Mouse (Mus musculus) heart, postnatal 0 days (tissue): ENCODE results near the gene Gm28374. TPM values are rescaled to one million over a fixed set of nuclear protein-coding genes. Genes with fewer than 3 reads are reported as not detected.

ENCODE experiments used
- ATAC-seq: fragments of 200-750 bp; cut with Nextera tagmentation; 2 replicates; pipeline ENCODE4 v1.8.0; 2017; ENCODE audit warnings: low read depth, moderate number of reproducible peaks, moderate library complexity; ENCODE audit not compliant: insufficient read depth
- DNase-seq: peaks from one replicate; pipeline ENCODE4 v3.0.0-alpha.2; 2016; ENCODE audit warnings: low spot score
- H3K27ac ChIP-seq: fragments of 300-500 bp; sonication (generic); 2 replicates; pipeline ENCODE4 v1.5.1; 2014; ENCODE audit warnings: low read depth, mild to moderate bottlenecking
- H3K27me3 ChIP-seq: fragments of 300-500 bp; sonication (generic); 2 replicates; pipeline ENCODE4 v1.6.1; 2014; ENCODE audit warnings: low read length, mixed read lengths; ENCODE audit not compliant: control insufficient read depth, insufficient read depth
- H3K36me3 ChIP-seq: fragments of 300-500 bp; sonication (generic); replicated peaks from 2 replicates; pipeline ENCODE4 v1.6.1; 2014; ENCODE audit warnings: low read length, mixed read lengths; ENCODE audit not compliant: control insufficient read depth, insufficient read depth
- H3K4me1 ChIP-seq: fragments of 300-500 bp; sonication (generic); 2 replicates; pipeline ENCODE4 v1.6.1; 2014; ENCODE audit warnings: antibody characterized with exemption; ENCODE audit not compliant: control insufficient read depth, insufficient read depth
- H3K4me2 ChIP-seq: fragments of 300-500 bp; sonication (generic); 2 replicates; pipeline ENCODE4 v1.6.1; 2014; ENCODE audit warnings: low read depth, mild to moderate bottlenecking, low read length, moderate library complexity
- H3K4me3 ChIP-seq: fragments of 300-500 bp; sonication (generic); 2 replicates; pipeline ENCODE4 v1.5.1; 2014; ENCODE audit warnings: low read depth, low read length
- H3K9ac ChIP-seq: fragments of 300-500 bp; sonication (generic); replicated peaks from 2 replicates; pipeline ENCODE4 v1.6.1; 2014; ENCODE audit warnings: low read depth, low read length, mixed read lengths
- H3K9me3 ChIP-seq: fragments of 300-500 bp; sonication (generic); replicated peaks from 2 replicates; pipeline ENCODE4 v1.6.1; 2016; ENCODE audit warnings: low read length; ENCODE audit not compliant: control insufficient read depth
- CTCF ChIP-seq: IDR thresholded peaks from 2 replicates; pipeline ENCODE4 v1.5.1; 2016; ENCODE audit warnings: antibody characterized with exemption, control low read depth, low read depth
- EP300 ChIP-seq: IDR thresholded peaks from 2 replicates; pipeline ENCODE4 v1.6.1; 2016; ENCODE audit warnings: antibody characterized with exemption, low read depth
- WGBS: fragments of 180-500 bp; shearing (Covaris S2); extraction: QIAGEN DNeasy Blood & Tissue Kit; methylation state at CpG from one replicate; pipeline ENCODE4 v1.1.7; 2014; 5-methylcytosine and 5-hydroxymethylcytosine counted together
- polyA plus RNA-seq: library from polyadenylated mRNA; unstranded; fragments of >200 nt; fragmentation: Nextera tagmentation; extraction: Ambion mirVana; gene quantifications from 2 replicates; pipeline ENCODE4 v1.2.1, GENCODE M21; 2015
- total RNA-seq: library from RNA; depleted of rRNA; stranded (reverse); fragments of >200 nt; gene quantifications from 2 replicates; pipeline ENCODE4 v1.2.3, GENCODE M21; 2014; ENCODE audit warnings: low replicate concordance

Gene Gm28374
- total and polyA plus RNA-seq, 2 experiments from 2014 or later = 0.72 TPM; not detected in 1

DNA sequence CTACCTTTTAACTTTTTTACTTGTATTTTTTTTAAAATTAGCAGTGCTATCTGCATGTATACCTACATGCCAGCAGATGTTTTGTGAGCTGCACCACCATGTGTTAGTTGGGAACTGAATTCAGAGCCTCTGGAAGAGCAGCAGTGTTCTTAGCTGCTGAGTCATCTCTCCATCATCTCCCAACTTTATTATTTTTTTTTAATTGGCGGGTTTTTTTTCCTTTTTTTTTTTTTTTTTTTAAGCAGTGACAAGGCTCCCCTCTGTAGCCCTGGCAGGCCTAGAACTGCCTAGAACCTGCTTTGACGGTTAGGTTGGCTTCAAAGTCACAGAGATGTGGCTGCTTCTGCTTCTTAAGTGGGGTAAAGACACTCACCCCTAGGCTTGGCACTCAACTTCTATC, 42.8 kb upstream of the Gm28374 start:
- H3K9me3 ChIP-seq = no peaks in the 10 kb centered on the region

DNA sequence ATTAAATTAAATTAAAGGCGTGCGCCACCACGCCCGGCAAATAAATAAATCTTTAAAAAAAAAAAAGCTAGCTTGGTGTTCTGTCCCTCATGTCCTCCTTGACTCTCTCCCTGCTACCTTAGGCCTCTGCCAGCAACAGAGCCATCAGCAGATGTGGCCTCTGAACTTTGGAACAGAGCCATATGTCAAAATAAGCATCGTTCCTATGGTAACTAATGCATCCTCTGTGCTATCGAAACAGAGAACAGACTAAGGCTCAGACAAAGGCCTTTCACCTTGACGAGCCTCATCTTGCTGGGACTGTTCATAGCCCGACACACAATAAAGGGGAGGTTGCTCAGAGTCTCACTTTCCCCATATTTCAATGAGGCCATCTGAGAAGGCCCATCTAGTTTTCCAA, 41.3 kb upstream of the Gm28374 start:
- ATAC-seq (no peak), DNase-seq (no peak)
- WGBS = 75% methylated on average over 8 of the region's 8 CpGs
- Histone ChIP-seq H3K27me3 (no peaks in the 10 kb centered on the region), H3K4me1 (no peaks in the 10 kb centered on the region; the same call in 1 of the 2 replicates), H3K4me2 (no peak overlapping the region), H3K36me3 (0 out of 2 replicates have a peak, but pooled peaks cover 4% of the 10 kb centered on the region), H3K9ac (no peak overlapping the region), H3K9me3 (no peaks in the 10 kb centered on the region), H3K27ac (no peak overlapping the region), H3K4me3 (no peak overlapping the region)
- TF ChIP-seq CTCF = no peak

More for the DNA sequence above, 42.8 kb upstream of the Gm28374 start:
- WGBS = 70% methylated on average over 2 of the region's 2 CpGs
- no peak overlapping the region for H3K4me2 ChIP-seq
- no peak overlapping the region for H3K27ac ChIP-seq
- no peak overlapping the region for H3K9ac ChIP-seq
- TF ChIP-seq CTCF = no peak
- TF ChIP-seq EP300 = no peak
- DNase-seq (no peak), ATAC-seq (no peak)
- 0 out of 2 replicates have a peak, but pooled peaks cover 4% of the 10 kb centered on the region for H3K36me3 ChIP-seq
- no peaks in the 10 kb centered on the region; the same call in 1 of the 2 replicates for H3K4me1 ChIP-seq
- no peaks in the 10 kb centered on the region for H3K27me3 ChIP-seq
- no peak overlapping the region for H3K4me3 ChIP-seq

DNA sequence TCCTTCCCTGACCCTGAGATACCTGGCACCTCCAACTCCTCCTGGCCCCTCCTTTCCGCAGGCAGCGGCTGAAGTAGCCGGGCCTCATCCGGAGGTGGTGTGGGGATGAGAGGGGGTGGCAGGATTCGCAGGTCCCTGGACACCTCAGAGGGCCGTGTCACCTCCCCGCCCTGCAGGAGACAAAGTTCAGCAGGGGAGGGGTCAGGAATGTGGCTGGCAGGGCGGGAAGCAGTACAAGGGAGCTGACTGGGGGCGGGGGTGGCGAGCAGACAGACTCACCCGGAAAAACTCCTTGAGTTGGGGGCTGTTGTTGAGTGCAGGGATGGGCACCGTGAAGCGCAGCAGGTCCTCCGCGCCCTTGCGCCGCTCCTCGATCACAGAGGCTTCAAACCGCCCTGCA, 39.7 kb upstream of the Gm28374 start:
- Histone ChIP-seq H3K4me2 (no peak overlapping the region), H3K9ac (no peak overlapping the region), H3K4me3 (no peak overlapping the region), H3K9me3 (no peaks in the 10 kb centered on the region), H3K27me3 (no peaks in the 10 kb centered on the region), H3K4me1 (peaks cover 7% of the 10 kb centered on the region), H3K36me3 (0 out of 2 replicates have a peak, but pooled peaks cover 4% of the 10 kb centered on the region), H3K27ac (no peak overlapping the region)
- 38% methylated on average over 19 of the region's 19 CpGs for WGBS
- TF ChIP-seq EP300 (no peak), CTCF (no peak)
- no peak for ATAC-seq
- DNase-seq = no peak

DNA sequence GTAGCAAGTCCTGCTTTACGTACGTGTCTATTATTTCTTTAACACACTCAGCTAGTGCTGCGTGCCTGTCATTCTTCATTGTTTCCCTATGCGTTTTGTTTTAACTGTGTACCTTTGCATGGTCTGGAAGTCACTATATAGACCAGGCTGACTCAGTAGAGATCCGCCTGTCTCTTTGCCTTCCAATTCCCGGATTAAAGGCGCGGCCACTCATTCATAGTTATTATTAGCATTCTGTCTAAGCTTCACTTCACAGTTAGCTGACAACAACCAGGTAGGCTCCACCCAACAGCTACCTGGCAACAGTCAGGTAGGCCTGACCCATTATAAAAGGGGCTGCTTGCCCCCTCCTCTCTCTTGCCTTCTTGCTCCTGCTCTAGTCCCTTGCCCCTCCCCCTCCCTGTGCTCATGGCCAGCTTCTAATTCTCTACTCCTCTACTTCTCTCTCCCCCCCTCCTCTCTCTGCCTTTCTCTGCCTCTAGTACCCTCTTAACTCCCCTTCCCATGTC, 36.7 kb upstream of the Gm28374 start:
- ATAC-seq (peak; percentile 1; the same call in 1 of the 2 replicates), DNase-seq (no peak)
- 2% methylated on average over 8 of the region's 8 CpGs for WGBS
- Histone ChIP-seq H3K9ac (peak overlapping the region; percentile 79), H3K9me3 (no peaks in the 10 kb centered on the region), H3K4me3 (peak overlapping the region; percentile 64), H3K27ac (peak overlapping the region; percentile 92), H3K4me1 (peaks cover 11% of the 10 kb centered on the region), H3K36me3 (peaks cover 24% of the 10 kb centered on the region), H3K4me2 (peak overlapping the region; percentile 98), H3K27me3 (no peaks in the 10 kb centered on the region)
- TF ChIP-seq EP300 = no peak

DNA sequence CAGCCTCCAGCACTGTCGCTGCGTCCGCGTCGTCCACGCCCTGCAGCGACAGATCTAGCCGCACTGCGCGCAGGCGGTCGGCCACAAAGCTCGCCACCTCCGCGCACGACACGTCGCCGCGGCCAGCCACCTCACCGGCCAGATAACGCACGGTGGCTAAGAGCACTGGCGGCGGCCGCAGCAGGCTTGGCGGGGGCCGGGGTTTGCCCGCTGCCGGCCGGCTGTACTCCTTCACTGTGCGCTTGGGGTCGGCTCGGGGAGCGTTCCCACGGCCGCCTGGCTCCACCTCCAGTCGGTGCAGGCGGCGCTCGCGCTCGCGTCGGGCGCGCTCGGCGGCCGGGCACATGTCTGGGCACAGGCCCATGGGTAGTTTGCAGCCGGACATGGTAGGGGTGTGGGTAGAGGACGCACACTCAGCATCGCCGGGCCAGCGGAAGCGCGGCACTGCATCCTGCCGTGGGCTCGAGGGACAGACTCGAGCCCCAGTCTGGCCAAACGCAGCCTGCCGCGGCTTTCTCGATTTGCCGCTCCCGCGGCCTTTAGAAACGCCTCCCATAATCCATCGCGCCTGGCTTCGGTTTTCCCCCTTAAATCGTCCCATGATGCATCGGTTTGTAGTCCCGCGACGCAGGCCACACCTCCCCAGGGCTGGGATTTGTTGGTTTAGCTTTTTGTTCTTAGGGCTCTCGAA, 36.1 kb upstream of the Gm28374 start, which contains the start of gene Sac3d1:
Sac3d1 (minus strand) TSS at position 665 of the 691 bp plus-strand sequence.
- Histone ChIP-seq H3K4me3 (peak within 1 kb of the TSS; percentile 64), H3K36me3 (peaks cover 24% of the 10 kb centered on the region), H3K27ac (peak within 1 kb of the TSS; percentile 92), H3K4me1 (peaks cover 11% of the 10 kb centered on the region), H3K9me3 (no peaks in the 10 kb centered on the region), H3K9ac (peak within 1 kb of the TSS; percentile 79), H3K4me2 (peak within 1 kb of the TSS; percentile 98), H3K27me3 (no peaks in the 10 kb centered on the region)
- under 1% methylated on average over 62 of the region's 77 CpGs for WGBS
- TF ChIP-seq EP300 = peak; percentile 51; the same call in 1 of the 2 replicates
- TF ChIP-seq CTCF = no peak
- peak; percentile 85 for DNase-seq
- ATAC-seq = peak; percentile 85
